Mouse (Mus musculus): ENCODE results near the gene Mthfd2. TPM values are rescaled to one million over a fixed set of nuclear protein-coding genes. Genes with fewer than 3 reads are reported as not detected.

Mthfd2 gene
- polyA plus RNA-seq, 1 experiment from 2014 or later, result 21.6 TPM

GRCm38 (mm10) chr6:83312021-83312420, 13.7 kb downstream of the Mthfd2 start:
- H3K36me3 ChIP-seq (ENCODE audit: insufficient read depth, low read length), result 0 out of 2 replicates have a peak, but pooled peaks cover 2% of the 10 kb centered on the region
- no peak overlapping the region for H3K4me3 ChIP-seq (replicated peaks; ENCODE audit: low read depth, low read length)
- H3K4me1 ChIP-seq (replicated peaks; ENCODE audit: insufficient read depth, low read length), result no peaks in the 10 kb centered on the region; the same call in 1 of the 2 replicates
- no peak overlapping the region for H3K9ac ChIP-seq (ENCODE audit: low read depth, low read length)
- H3K4me2 ChIP-seq (ENCODE audit: low read length), result no peak overlapping the region
- H3K27me3 ChIP-seq (ENCODE audit: insufficient read depth, low read length), result no peaks in the 10 kb centered on the region
- DNase-seq (ENCODE audit: low spot score) (no peak), ATAC-seq (replicated peaks; ENCODE audit: low FRiP score, low read depth) (no peak)
- 91% methylated on average over 7 of the region's 7 CpGs for WGBS
- no peak overlapping the region for H3K27ac ChIP-seq
- H3K9me3 ChIP-seq (replicated peaks; ENCODE audit: low read length), result no peaks in the 10 kb centered on the region
- TF ChIP-seq CTCF (IDR thresholded peaks at IDR 0.05; ENCODE audit: low read depth), result no peak

DNA sequence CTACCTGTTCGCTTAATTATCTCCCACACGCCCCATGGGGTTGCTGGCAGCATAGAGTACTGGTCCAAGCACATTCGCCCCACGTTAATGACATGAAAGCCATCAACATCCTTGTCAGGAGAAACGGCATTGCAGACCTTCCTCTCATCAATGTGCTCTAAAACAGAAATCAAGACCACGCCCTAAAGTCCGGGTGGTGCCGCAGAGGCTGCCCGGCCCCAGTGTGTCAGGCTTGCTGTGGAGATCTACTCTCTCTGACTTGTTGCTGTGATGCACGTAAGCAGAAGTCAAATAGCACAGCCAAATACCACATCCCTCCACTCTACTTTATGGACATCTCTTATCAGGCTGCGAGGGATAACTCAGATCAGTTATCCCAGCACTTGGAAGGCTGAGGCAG, 14.5 kb downstream of the Mthfd2 start:
- H3K36me3 ChIP-seq (ENCODE audit: insufficient read depth, low read length), result 0 out of 2 replicates have a peak, but pooled peaks cover 3% of the 10 kb centered on the region
- ATAC-seq (replicated peaks; ENCODE audit: low FRiP score, low read depth), result no peak
- H3K4me3 ChIP-seq (replicated peaks; ENCODE audit: low read depth, low read length), result no peak overlapping the region
- TF ChIP-seq CTCF (IDR thresholded peaks at IDR 0.05; ENCODE audit: low read depth), result no peak
- DNase-seq (ENCODE audit: low spot score), result no peak
- no peaks in the 10 kb centered on the region for H3K27me3 ChIP-seq (ENCODE audit: insufficient read depth, low read length)
- no peak overlapping the region for H3K27ac ChIP-seq
- H3K9me3 ChIP-seq (replicated peaks; ENCODE audit: low read length), result no peaks in the 10 kb centered on the region
- 94% methylated on average over 11 of the region's 11 CpGs for WGBS
- no peak overlapping the region for H3K4me2 ChIP-seq (ENCODE audit: low read length)
- no peaks in the 10 kb centered on the region; the same call in 1 of the 2 replicates for H3K4me1 ChIP-seq (replicated peaks; ENCODE audit: insufficient read depth, low read length)
- no peak overlapping the region for H3K9ac ChIP-seq (ENCODE audit: low read depth, low read length)

GRCm38 (mm10) chr6:83309017-83309416, 16.7 kb downstream of the Mthfd2 start:
- TF ChIP-seq CTCF (IDR thresholded peaks at IDR 0.05; ENCODE audit: low read depth), result peak; percentile 20; the same call in 1 of the 2 replicates
- 91% methylated on average over 7 of the region's 7 CpGs for WGBS
- no peaks in the 10 kb centered on the region for H3K4me1 ChIP-seq (replicated peaks; ENCODE audit: insufficient read depth, low read length)
- no peaks in the 10 kb centered on the region for H3K27me3 ChIP-seq (ENCODE audit: insufficient read depth, low read length)
- no peak overlapping the region for H3K4me2 ChIP-seq (ENCODE audit: low read length)
- no peak for DNase-seq (ENCODE audit: low spot score)
- H3K27ac ChIP-seq, result no peak overlapping the region
- no peaks in the 10 kb centered on the region for H3K9me3 ChIP-seq (replicated peaks; ENCODE audit: low read length)
- no peak overlapping the region for H3K9ac ChIP-seq (ENCODE audit: low read depth, low read length)
- H3K36me3 ChIP-seq (ENCODE audit: insufficient read depth, low read length), result 0 out of 2 replicates have a peak, but pooled peaks cover 6% of the 10 kb centered on the region
- H3K4me3 ChIP-seq (replicated peaks; ENCODE audit: low read depth, low read length), result no peak overlapping the region
- no peak for ATAC-seq (replicated peaks; ENCODE audit: low FRiP score, low read depth)

DNA sequence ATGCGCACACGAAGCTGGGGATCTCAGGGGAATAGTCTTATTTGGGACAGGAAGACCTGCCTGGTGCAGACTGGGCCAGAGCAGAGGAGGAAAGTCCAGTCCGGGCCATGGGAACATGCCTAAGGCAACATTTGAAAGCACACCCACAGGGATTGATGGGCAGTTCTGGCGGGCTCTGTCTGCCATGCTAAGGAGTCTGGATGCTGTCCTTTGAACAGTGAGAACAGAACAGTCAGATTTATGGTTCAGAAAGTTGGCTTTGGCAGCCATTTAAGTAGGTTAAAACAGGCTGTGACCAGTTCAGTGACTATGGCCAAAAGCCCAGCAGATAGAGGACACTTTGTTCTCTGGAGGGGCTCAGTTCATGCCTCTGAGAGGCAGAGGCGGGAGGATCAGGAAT, 23.4 kb downstream of the Mthfd2 start:
- Histone ChIP-seq H3K9me3 (replicated peaks; ENCODE audit: low read length) (no peaks in the 10 kb centered on the region), H3K4me3 (replicated peaks; ENCODE audit: low read depth, low read length) (no peak overlapping the region), H3K4me2 (ENCODE audit: low read length) (no peak overlapping the region), H3K27me3 (ENCODE audit: insufficient read depth, low read length) (no peaks in the 10 kb centered on the region), H3K4me1 (replicated peaks; ENCODE audit: insufficient read depth, low read length) (no peaks in the 10 kb centered on the region), H3K36me3 (ENCODE audit: insufficient read depth, low read length) (0 out of 2 replicates have a peak, but pooled peaks cover 4% of the 10 kb centered on the region), H3K9ac (ENCODE audit: low read depth, low read length) (no peak overlapping the region), H3K27ac (0 out of 2 replicates have a peak overlapping the region, but pooled peaks have one; percentile 5)
- DNase-seq (ENCODE audit: low spot score) (peak; percentile 7), ATAC-seq (replicated peaks; ENCODE audit: low FRiP score, low read depth) (no peak)
- WGBS, result 59% methylated on average over 5 of the region's 5 CpGs
- TF ChIP-seq CTCF (IDR thresholded peaks at IDR 0.05; ENCODE audit: low read depth), result no peak

GRCm38 (mm10) chr6:83301294-83301693, 24.4 kb downstream of the Mthfd2 start:
- Histone ChIP-seq H3K27ac (no peak overlapping the region), H3K4me3 (replicated peaks; ENCODE audit: low read depth, low read length) (no peak overlapping the region), H3K36me3 (ENCODE audit: insufficient read depth, low read length) (0 out of 2 replicates have a peak, but pooled peaks cover 4% of the 10 kb centered on the region), H3K27me3 (ENCODE audit: insufficient read depth, low read length) (no peaks in the 10 kb centered on the region), H3K9ac (ENCODE audit: low read depth, low read length) (no peak overlapping the region), H3K4me2 (ENCODE audit: low read length) (no peak overlapping the region), H3K9me3 (replicated peaks; ENCODE audit: low read length) (no peaks in the 10 kb centered on the region), H3K4me1 (replicated peaks; ENCODE audit: insufficient read depth, low read length) (no peaks in the 10 kb centered on the region)
- no peak for TF ChIP-seq CTCF (IDR thresholded peaks at IDR 0.05; ENCODE audit: low read depth)
- DNase-seq (ENCODE audit: low spot score), result no peak
- WGBS, result 73% methylated on average over 2 of the region's 2 CpGs
- no peak for ATAC-seq (replicated peaks; ENCODE audit: low FRiP score, low read depth)

DNA sequence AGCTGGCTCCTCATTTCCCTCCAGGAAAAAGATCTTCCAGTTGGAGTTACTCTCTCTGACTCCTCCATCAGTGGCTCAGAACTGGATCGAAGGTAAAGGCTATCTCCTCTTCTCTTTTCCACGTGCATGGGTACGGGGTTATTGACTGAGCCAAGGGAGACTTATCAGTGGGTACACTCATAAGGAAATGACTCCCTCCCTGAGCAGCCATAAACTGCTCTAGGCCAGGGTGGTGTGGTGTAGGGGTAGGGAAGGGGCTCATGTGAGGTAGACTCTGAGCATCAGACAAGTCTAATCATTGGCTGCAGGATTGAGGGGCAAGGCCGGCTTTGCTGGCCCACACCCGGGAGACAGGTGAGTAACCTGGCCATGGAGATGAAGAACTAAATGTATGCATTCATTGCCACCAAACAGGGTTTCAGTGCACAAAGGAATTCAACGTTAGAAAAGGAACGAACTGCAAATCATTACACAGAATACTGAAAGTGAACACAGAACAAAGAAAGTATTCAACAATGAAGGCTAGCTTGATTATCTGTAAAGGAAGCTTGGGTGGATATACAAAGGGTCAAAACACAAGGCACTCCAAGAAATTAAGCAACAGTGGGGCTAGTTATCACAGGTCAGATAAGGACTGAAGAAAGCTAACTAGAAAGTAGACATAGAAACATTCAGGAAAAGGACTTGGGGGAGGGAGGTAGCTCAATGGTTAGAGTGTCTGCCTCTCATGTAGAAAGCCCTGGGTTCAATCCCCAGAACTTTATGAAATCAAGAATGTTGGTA, 25.1 kb downstream of the Mthfd2 start:
- Histone ChIP-seq H3K9ac (ENCODE audit: low read depth, low read length) (no peak overlapping the region), H3K4me1 (replicated peaks; ENCODE audit: insufficient read depth, low read length) (no peaks in the 10 kb centered on the region), H3K27me3 (ENCODE audit: insufficient read depth, low read length) (no peaks in the 10 kb centered on the region), H3K9me3 (replicated peaks; ENCODE audit: low read length) (no peaks in the 10 kb centered on the region), H3K36me3 (ENCODE audit: insufficient read depth, low read length) (no peaks in the 10 kb centered on the region), H3K4me3 (replicated peaks; ENCODE audit: low read depth, low read length) (no peak overlapping the region), H3K4me2 (ENCODE audit: low read length) (no peak overlapping the region), H3K27ac (no peak overlapping the region)
- no peak for TF ChIP-seq CTCF (IDR thresholded peaks at IDR 0.05; ENCODE audit: low read depth)
- ATAC-seq (replicated peaks; ENCODE audit: low FRiP score, low read depth) (no peak), DNase-seq (ENCODE audit: low spot score) (no peak)
- 81% methylated on average over 7 of the region's 7 CpGs for WGBS

Data from kidney, postnatal 0 days (tissue).